Mouse (Mus musculus) lung, postnatal 25 days (tissue): ENCODE measurements around the gene Olfr1174-ps.

Source experiments
- DNase-seq: peaks from one replicate; pipeline ENCODE4 v3.0.0; 2022; ENCODE audit warnings: low spot score

Gene Olfr1174-ps

DNA sequence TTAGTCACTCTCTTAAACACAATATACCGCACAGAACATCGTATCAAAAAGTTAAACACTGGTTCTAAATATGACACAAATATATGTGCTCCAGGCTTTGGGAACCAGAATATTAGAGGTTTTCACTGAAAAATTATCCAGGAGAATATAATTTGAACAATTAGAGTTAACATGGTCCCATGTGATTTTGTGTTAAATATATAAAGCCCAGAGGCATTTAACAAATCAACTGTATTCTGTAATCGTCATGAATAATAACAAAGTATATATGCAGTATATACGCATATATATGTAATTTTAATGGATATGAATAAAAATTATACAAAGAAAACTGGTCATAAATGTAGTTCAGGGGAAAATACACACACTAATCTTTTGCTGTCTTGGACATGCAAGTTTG, at the start of gene Olfr1174-ps:
Gene Olfr1174-ps, minus strand, starts transcription at position 101 of the 400 bp plus-strand sequence.
- no peak for DNase-seq

DNA sequence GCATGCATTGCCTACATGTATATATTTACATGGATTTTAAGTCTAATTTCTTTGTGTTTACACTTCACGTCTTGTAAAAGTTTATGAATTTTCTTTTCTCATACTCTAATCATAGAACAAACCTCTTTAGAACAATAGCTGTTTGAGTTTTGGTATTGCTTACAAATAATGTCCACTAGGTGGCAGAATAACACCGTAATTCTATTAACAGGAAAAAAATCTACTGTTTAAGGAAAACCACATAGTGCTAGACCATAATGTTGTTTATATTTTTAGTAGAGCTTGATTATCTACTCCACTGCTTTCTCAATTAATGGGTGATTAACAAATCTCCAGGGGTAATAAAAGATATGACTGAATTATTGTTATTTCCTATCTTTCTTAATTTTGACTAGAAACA, 41.4 kb upstream of the Olfr1174-ps start:
- no peak for DNase-seq

DNA sequence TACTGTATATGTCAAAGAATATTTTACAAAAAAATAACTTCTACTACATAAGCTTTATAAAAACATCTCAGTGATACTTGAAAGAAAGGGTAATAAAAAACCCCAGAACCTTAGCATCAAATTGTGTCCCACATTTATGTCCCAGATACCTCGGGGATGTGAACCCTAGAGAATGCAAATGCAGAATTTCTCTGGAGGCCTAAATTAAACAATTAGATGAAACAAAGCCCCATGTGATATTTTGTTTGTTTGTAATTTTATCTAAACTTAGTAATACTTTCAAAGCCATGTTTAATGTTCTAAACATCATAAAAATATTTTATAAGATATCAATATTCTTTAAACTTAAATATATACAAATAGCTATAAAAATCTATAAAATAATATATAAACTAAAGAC, 31.5 kb upstream of the Olfr1174-ps start, which contains the start of gene Olfr1177-ps:
Gene Olfr1177-ps, minus strand, starts transcription at position 101 of the 400 bp plus-strand sequence.
- no peak for DNase-seq

DNA sequence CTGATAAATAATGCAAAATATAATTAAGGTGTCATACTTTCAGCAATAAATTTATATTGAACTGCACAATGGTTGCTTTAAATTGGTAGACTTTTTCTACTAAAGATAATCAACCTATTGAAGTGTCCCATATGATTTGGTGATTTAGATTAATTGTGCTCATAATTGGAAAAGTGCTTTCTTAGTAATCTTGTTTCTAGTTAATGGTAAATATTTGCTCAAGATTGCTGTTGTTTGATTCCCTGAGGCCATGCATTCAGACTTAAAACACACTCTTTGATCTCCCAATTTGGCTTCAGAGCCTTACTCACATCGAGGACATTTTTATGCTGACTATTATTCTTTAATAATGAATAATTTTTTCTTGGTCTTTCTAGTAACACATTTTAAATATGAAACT, 21.5 kb upstream of the Olfr1174-ps start, which contains the start of gene Olfr1176:
Gene Olfr1176, plus strand, starts transcription at position 301 of the 400 bp plus-strand sequence.
- no peak for DNase-seq

DNA sequence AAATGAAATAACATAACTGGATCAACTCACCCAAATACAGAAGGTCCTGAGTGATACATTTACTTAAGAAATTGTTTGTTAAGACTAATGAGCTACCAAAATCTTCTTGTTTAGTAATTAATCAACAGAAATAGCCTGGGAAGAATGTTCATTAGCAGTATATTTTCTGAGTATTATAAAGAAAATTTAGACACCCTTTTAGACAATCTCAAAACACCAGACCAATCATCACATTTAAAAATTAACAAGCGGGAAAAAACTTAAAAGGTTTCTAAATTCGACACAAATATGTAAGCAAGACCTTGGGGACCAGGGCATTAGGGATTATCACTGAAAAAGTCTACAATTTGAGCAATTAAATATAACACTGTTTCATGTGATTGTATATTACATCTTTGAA, 12.2 kb upstream of the Olfr1174-ps start, which contains the start of gene Olfr1175-ps:
Gene Olfr1175-ps, minus strand, starts transcription at position 101 of the 400 bp plus-strand sequence.
- DNase-seq = no peak

DNA sequence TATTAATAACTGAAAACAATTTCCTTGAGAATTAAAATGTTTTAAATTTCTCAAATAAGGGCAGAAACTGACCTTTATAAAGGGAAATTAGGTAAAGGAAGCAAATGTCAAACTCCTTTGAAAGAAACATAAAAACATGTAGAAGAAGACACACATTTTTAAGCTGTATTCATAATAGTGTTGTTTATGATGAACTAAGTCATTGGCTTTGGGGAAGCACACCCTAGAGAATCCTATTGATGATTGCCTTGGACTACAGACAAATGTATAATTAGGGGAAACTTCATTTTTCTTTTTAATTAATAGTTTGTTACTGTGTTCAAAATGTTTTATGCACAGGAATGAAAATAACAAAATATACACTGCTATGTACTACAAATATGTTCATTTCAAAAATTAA, 35.2 kb downstream of the Olfr1174-ps start, which contains the start of gene Olfr1173:
Gene Olfr1173, minus strand, starts transcription at position 101 of the 400 bp plus-strand sequence.
- no peak for DNase-seq
